Mouse (Mus musculus) gastrocnemius, adult 2 months (tissue): Measurements from ENCODE around the gene Ttc41. TPM values are rescaled to one million over a fixed set of nuclear protein-coding genes. Genes with fewer than 3 reads are reported as not detected.
"Not testable (repeated sequence)": the region's sequence is repeated elsewhere in the genome, so short reads cannot be mapped to it uniquely, and the experiment has no call there.

Experiments used
- DNase-seq: peaks from one replicate; pipeline ENCODE4 v3.0.0; 2022
- H3K27ac ChIP-seq: fragments of 200-600 bp; 2 replicates; pipeline ENCODE4 v1.8.1; 2022; ENCODE audit warnings: mild to moderate bottlenecking
- H3K4me3 ChIP-seq: fragments of 200-600 bp; 2 replicates; pipeline ENCODE4 v1.8.1; 2022; ENCODE audit warnings: mild to moderate bottlenecking, moderate library complexity
- CTCF ChIP-seq: fragments of 200-600 bp; IDR thresholded peaks from 2 replicates; pipeline ENCODE4 v1.8.1; 2022; ENCODE audit warnings: antibody characterized with exemption, mild to moderate bottlenecking, moderate library complexity
- intact Hi-C: fragments of 180-260 bp; cut with DNase I; formaldehyde crosslinking; loops from one replicate; pipeline ENCODE4 v1.15.1; 2025
- long read RNA-seq, 2 experiments: library from polyadenylated mRNA; stranded (forward); transcript quantifications; one replicate each; pipeline ENCODE4 v2.0.0; 2021
- total RNA-seq, 2 experiments: library from RNA; stranded (reverse); gene quantifications; 2 replicates each; pipeline ENCODE4 v1.2.3; 2021

Ttc41 gene
- 1 to 10 TPM; 2.3 to 2.5 TPM for total RNA-seq
- long read RNA-seq, experiment 1, partial matches to known transcripts, result 0 of 1 reads
- long read RNA-seq, experiment 1, other reads (novel, unspliced or antisense), result 1 of 1 reads
- long read RNA-seq, experiment 2, partial matches to known transcripts, result 0 of 2 reads
- long read RNA-seq, experiment 2, other reads (novel, unspliced or antisense), result 2 of 2 reads

DNA sequence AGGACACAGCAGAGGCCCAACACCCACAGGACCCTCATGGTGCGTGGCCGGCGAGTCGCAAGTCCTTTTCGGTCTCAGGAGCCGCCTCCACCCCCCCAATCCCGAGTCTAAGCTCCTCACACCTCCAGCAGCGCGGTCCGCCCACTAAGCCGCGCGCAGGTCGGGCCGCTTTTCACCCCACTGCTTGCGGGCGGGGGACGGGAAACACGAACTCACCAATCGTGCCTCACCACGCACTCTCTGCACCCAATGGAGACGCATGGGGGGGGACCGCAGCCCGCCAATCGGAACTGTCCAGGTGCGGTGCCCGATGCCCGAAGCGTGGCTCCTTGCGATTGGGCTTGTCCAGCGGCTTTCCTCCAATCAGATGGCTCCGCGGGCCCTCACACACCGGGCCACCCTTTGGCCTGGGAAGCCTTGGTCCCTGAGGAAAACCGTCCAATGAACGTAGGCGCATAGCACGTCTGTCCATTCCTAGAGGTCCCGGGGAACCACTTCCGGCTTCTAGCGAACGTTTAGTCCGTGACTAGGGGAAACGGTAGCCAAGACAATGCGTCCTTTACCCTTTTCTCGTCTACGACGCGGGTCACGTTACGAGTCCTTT, at the start of gene Ttc41, which contains the start of gene Hsp90b1:
TSS of gene Ttc41 (plus strand) at position 494 of the 604 bp plus-strand sequence.
TSS of gene Hsp90b1 (minus strand) at position 192 of the 604 bp plus-strand sequence.
- DNase-seq, result peak; percentile 100
- peak within 1 kb of the TSS; percentile 97 for H3K27ac ChIP-seq
- no peak for TF ChIP-seq CTCF
- H3K4me3 ChIP-seq, result peak within 1 kb of the TSS; percentile 84
- intact Hi-C loops, result loop anchor here (5.0 to 10.0 kb wide), 2 partner anchors 72 to 129 kb away; partner anchors contain the start of gene Nt5dc3

DNA sequence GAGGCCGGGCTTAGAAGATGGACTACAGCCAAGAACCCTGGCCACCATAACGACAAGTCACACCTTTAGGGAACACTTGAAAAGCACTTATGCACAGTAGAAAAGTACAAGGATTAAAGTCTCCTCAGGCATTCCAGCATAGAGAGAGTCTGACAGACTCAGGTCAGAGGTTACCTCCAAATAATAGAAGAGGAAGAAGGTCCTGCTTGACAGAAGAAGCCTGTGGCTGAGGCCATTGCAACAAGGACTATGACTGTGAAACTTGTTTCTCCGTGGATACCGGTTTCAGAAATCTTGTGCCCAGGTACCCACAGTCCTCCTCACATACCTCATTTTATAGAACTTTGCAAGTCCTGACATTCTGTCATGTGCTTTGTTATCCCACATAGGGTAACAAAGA, 35.1 kb upstream of the Ttc41 start:
- H3K27ac ChIP-seq, intact Hi-C loops, H3K4me3 ChIP-seq, DNase-seq: not testable (repeated sequence)

DNA sequence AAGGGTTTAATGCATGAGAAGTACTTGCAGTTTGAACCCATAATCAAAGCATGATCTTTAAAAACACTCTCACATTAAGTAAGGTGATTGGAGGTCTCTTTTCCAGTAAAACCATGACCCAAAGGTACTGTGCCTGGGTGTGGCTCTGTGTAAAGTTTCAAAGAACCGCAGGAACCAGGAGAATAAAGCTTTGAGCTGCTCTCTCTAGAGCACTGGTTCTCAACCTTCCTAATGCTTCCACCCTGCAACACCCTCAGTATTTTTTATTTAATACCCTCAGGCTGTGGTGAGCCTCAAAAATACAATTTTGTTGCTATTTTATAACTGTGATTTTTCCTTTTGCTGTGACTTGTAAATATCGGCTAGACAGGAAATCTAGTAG, 20.8 kb upstream of the Ttc41 start:
- peak overlapping the region; percentile 91 for H3K4me3 ChIP-seq
- peak overlapping the region; percentile 94 for H3K27ac ChIP-seq
- intact Hi-C loops, DNase-seq: not testable (repeated sequence)

DNA sequence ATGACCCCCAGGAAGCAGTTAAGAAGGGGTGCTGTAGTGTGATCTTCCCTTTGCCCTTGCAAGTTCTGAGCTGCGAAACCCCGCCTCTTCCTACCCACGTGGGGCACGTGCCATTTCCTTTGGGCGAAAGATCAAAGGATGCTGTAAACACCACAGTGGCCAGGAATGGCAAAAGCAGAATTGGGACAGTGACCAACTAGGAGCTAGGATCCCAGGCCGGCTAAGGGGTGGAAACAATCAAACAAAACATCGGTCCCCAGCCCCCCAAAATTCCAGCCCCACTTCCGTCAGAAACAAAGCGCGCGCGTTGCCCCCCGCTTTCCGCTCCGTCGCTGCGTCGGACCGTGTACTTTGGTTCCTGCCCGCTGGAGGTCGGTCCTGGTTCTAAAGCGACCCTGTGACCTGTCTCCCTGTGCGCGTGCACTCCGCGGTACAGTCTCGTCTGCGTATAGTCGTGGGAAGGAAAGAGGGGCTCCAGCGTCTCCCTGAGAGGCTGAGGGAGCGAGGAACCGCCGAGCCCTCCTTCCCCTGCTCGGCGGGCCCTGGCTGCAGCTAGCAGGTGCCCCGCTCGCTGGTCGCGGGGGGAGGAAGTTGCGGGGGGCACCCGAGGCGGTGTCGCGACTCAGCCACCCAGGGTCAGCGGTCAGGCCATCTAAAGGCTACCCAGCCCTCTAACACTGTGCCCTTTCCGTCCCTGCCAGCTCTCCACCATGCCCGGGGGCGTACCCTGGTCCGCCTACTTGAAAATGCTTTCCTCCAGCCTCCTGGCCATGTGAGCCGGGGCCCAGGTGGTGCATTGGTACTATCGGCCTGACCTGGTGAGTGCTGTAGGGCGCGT, 20.2 kb upstream of the Ttc41 start:
- Histone ChIP-seq H3K4me3 (peak overlapping the region; percentile 91), H3K27ac (peak overlapping the region; percentile 94)
- DNase-seq, result peak; percentile 87
- intact Hi-C loops, result not testable (repeated sequence)

DNA sequence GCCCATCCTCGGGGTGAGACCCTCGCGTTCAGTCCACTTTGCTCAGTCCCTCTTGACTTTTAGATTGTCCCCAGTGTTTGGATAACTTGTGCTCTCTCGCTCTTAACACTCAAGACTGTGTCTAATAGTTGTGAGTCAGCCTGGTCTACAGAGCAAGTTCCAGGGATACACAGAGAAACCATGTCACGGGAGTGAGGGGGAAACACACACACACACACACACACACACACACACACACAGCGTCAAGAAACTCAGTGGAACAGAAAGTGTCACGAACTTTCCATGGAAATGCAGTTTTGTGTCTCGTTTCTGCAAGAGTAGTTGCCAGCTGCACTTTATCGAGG, 19.6 kb upstream of the Ttc41 start:
- peak overlapping the region; percentile 91 for H3K4me3 ChIP-seq
- H3K27ac ChIP-seq, result peak overlapping the region; percentile 94
- intact Hi-C loops, DNase-seq: not testable (repeated sequence)

DNA sequence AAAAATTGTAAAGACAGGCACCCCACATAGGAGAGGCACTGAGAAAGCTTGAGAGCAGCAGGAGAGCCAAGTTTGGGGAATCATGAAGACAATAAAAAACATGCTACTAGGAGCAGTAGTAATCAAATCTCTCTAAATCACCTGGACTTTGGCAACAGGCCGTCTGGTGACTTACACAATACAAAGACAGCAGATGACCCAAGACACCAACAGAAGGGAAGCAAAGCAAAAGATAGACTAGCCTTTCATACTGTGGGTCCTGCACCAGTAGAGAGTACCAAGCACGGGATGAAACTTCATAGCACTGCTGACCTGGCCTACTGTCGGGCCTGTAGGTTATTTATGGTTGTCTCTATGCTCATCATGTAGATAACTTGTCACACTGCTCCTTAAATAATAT, 5.4 kb upstream of the Ttc41 start:
- H3K4me3 ChIP-seq, result peak overlapping the region; percentile 7; the same call in 1 of the 2 replicates
- intact Hi-C loops, result loop anchor here (10.0 kb wide), 1 partner anchor 135 kb away; no protein-coding TSS in a partner anchor
- DNase-seq, result no peak
- H3K27ac ChIP-seq, result no peak overlapping the region
- no peak for TF ChIP-seq CTCF

DNA sequence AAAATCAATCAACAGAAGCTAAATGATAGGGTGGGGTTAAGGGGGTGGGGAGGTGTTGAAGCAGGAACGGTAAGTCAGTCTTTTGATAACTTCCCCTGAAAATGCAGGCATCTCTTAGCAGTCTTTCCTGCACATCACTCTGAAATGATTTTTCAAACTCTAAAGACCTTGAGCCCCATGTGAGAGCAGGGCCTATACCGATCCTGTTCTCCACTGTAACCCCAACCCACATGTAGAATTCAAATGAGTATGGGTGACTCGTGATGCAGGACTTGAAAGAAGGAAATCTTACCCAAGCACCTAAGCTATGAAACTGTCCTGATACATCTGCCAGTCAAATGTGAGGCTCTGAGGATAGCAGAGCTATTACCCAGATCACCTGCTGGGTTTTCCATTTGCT, 4.6 kb upstream of the Ttc41 start:
- intact Hi-C loops, result loop anchor here (10.0 kb wide), 1 partner anchor 134 kb away; no protein-coding TSS in a partner anchor
- Histone ChIP-seq H3K27ac (no peak overlapping the region), H3K4me3 (no peak overlapping the region; the same call in 1 of the 2 replicates)
- no peak for DNase-seq
- no peak for TF ChIP-seq CTCF

DNA sequence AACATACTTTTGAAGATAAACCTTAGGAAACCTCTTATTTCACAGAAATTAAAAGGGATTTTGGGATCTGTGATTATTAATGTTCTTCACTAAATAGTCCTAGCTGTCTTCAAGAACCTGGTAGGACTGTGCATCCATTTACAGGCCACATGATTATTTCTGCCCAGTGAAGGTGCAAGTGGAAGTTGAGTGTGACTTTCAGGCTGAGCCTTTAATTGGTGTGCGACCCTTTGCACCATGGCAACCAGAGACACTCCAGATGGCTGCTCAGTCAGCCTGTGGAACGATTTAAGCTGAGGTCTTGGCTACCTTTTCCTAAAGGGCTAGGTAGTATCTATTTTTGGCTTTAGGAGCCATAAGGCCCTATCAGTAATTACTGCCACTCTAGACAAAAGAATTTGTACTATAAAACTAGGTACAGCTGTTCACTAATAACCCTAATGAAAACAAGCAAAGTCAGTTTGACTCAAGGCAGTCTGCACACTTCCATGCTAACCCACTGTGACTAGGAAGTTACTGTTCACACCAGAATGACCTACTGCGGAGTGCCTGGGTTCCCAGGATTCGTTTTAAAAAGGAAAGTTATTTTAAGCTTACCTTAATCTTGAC, 3.2 kb upstream of the Ttc41 start:
- intact Hi-C loops, result loop anchor here (10.0 kb wide), 1 partner anchor 132 kb away; no protein-coding TSS in a partner anchor
- Histone ChIP-seq H3K4me3 (peak overlapping the region; percentile 84), H3K27ac (peak overlapping the region; percentile 43; the same call in 1 of the 2 replicates)
- no peak for DNase-seq
- no peak for TF ChIP-seq CTCF

DNA sequence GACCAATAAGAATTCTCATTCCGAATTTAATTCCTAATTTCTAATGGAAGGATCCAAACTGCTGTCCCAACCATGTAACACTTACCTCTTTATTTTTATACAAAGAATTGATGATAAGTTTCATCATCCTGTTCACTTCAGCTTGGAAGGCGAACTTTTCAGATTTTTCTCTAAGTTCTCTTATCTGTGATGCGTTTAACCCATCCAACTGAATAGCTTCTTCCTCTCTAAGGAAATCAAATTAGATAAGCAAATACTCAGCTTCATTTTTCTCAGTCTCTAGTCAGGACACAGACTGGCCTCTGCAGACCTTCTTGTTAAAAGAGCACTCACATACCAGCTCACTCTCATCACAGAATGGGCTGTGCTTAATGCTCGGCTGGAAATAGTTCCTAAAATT, 2.2 kb upstream of the Ttc41 start:
- TF ChIP-seq CTCF, result no peak
- Histone ChIP-seq H3K4me3 (peak overlapping the region; percentile 84), H3K27ac (no peak overlapping the region; the same call in 1 of the 2 replicates)
- intact Hi-C loops, result loop anchor here (10.0 kb wide), 1 partner anchor 131 kb away; no protein-coding TSS in a partner anchor
- no peak for DNase-seq

DNA sequence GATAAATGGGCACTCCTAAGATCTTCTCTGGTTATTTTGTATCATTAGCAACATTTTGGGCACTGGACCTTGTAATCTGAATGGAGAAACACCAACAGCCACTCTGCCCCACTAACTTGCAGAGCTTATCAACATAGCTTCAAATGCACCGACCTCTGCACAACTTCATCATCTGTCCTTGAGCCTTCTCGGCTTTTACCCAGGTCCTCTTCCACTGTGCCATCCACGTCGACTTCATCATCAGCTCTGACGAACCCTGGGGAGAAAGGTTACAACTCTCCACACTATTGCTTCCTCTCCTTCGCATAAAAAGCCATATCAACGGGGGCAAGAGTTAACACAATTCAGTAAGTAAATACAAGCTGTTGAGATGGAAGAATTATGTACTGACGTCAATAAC, 1.5 kb upstream of the Ttc41 start:
- H3K27ac ChIP-seq, result peak overlapping the region; percentile 97
- DNase-seq, result no peak
- intact Hi-C loops, result loop anchor here (10.0 kb wide), 1 partner anchor 131 kb away; no protein-coding TSS in a partner anchor
- peak overlapping the region; percentile 84 for H3K4me3 ChIP-seq
- TF ChIP-seq CTCF, result no peak

DNA sequence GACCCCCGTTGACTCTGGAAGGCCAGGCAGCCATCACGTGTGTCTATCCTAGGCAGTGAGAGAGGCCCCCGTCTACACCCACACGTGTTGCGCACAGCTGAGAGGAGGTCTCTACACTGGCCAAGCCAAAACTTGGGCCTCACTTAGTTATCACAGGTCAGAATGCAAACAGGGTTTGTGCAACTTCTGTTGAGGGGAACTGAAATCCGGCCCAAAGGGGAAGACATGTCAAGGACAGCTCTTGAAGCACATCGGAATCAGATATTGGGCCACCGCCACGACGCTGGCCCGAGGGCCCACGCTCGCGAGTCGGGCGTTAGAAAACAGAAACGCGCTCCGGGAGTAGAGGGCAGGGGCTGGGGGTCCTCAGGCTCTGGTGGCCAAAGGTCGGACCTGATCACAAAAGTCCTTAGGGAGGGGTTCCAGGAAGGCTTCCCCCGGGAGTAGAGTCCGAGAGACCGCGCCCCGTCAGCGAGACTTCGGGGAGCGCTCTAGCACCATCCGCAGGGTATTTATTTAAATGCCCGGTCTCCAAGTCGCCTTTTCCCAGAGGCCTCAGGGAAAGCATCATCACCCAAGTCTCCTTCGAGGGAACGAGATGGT, 921 bp upstream of the Ttc41 start:
- Histone ChIP-seq H3K4me3 (peak overlapping the region; percentile 84), H3K27ac (peak overlapping the region; percentile 97)
- no peak for TF ChIP-seq CTCF
- intact Hi-C loops, result loop anchor here (5.0 to 10.0 kb wide), 2 partner anchors 73 to 130 kb away; partner anchors contain the start of gene Nt5dc3
- DNase-seq, result peak; percentile 56
